Mouse (Mus musculus) myocyte (in vitro differentiated cells): Measurements from ENCODE around the gene E130114P18Rik.

Source experiments
- CEBPB ChIP-seq: IDR thresholded peaks from 2 replicates; pipeline ENCODE4 v1.6.1; 2011; ENCODE audit warnings: mild to moderate bottlenecking, moderate library complexity; ENCODE audit not compliant: poor library complexity, insufficient read depth, severe bottlenecking
- E2F4 ChIP-seq: IDR thresholded peaks from one replicate; pipeline ENCODE4 v1.6.1; 2011; ENCODE audit warnings: mild to moderate bottlenecking, control low read depth, moderate library complexity; ENCODE audit not compliant: insufficient read depth
- MYOD1 ChIP-seq, 3 experiments: IDR thresholded peaks; one replicate each; pipeline ENCODE4 v1.6.1; 2011; ENCODE audit warnings: control low read depth in 2 of 3, low read depth in 2 of 3, mild to moderate bottlenecking in 2 of 3, moderate library complexity in 1 of 3; ENCODE audit not compliant: insufficient read length in 2 of 3, control insufficient read depth in 1 of 3
- MYOG ChIP-seq, 3 experiments: IDR thresholded peaks; one replicate each; pipeline ENCODE4 v1.6.1; 2011; ENCODE audit warnings: control low read depth in 2 of 3, low read depth in 2 of 3, mild to moderate bottlenecking in 2 of 3; ENCODE audit not compliant: insufficient read length in 2 of 3, control insufficient read depth in 1 of 3, insufficient read depth in 1 of 3
- POLR2A ChIP-seq: IDR thresholded peaks from one replicate; pipeline ENCODE4 v1.6.1; 2011; ENCODE audit warnings: low read depth, mild to moderate bottlenecking, control low read depth, moderate library complexity; ENCODE audit not compliant: insufficient read length
- POLR2AphosphoS2 ChIP-seq: IDR thresholded peaks from one replicate; pipeline ENCODE4 v1.6.1; 2011; ENCODE audit warnings: low read depth, control low read depth; ENCODE audit not compliant: insufficient read length
- SRF ChIP-seq: IDR thresholded peaks from one replicate; pipeline ENCODE4 v1.6.1; 2011; ENCODE audit warnings: low read depth; ENCODE audit not compliant: control insufficient read depth, insufficient read length
- TCF12 ChIP-seq: IDR thresholded peaks from one replicate; pipeline ENCODE4 v1.6.1; 2011; ENCODE audit warnings: mild to moderate bottlenecking, control low read depth; ENCODE audit not compliant: poor library complexity, insufficient read depth, severe bottlenecking
- USF1 ChIP-seq: IDR thresholded peaks from one replicate; pipeline ENCODE4 v1.6.1; 2011; ENCODE audit warnings: low read depth, mild to moderate bottlenecking, control low read depth, moderate library complexity

DNA sequence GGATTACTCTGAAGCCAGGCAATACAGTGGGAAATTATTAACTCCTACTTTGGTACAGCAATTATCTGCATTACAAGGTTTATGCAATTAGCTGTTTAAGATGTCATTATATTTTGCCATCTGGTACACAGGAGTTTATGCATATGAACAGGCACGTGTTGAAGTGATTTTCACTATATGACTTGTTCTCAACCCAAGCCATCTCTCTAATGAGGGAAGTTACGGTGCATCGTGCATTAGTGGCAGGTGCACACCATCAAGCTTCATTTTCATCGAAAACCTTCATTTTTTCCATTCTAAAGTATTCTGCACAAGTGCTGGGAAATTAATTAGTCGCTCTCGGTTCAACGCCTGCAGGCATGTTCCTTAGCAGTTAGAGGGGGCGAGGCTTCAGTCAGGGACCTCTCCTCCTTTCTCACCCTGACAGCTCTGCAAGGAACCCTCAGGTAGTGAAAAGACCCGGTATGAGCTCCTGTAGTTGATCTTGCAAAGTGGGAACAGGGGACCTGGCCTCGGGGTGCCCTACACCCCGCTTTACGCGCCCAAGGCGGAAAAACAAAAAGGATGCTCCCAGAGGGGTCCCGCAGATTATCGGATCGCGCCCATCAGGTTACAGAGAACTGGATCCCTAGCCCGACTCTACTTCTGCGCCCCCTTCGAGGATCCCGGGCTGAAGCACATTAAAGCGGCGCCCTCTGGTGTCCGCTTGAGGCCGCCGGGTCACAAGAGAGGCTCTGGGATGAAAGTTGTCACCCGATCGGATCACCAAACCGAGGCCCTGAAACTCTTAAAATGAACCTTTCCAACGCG is 32.4 kb downstream of the E130114P18Rik start:
- no peak for TF ChIP-seq TCF12
- no peak for TF ChIP-seq POLR2A
- TF ChIP-seq MYOG (IDR thresholded peaks at IDR 0.05; ENCODE audit: control insufficient read depth in 1 of 3, insufficient read depth in 1 of 3, insufficient read length in 2 of 3, low read depth in 2 of 3) = no peak
- TF ChIP-seq MYOD1 (IDR thresholded peaks at IDR 0.05; ENCODE audit: control insufficient read depth in 1 of 3, insufficient read length in 2 of 3, low read depth in 2 of 3) = no peak
- TF ChIP-seq POLR2AphosphoS2 = no peak
- TF ChIP-seq USF1 = no peak
- no peak for TF ChIP-seq E2F4
- TF ChIP-seq SRF = no peak
- TF ChIP-seq CEBPB = no peak
